Mouse (Mus musculus): Measurements from ENCODE around the gene Zfp668. TPM values are rescaled to one million over a fixed set of nuclear protein-coding genes. Genes with fewer than 3 reads are reported as not detected.
"Not testable (repeated sequence)": the region's sequence is repeated elsewhere in the genome, so short reads cannot be mapped to it uniquely, and the experiment has no call there.

Zfp668 gene
- polyA plus RNA-seq, 1 experiment from 2014 or later = 5.0 TPM

- peak overlapping the region; percentile 98 for H3K4me2 ChIP-seq (ENCODE audit: low read depth, low read length)
- H3K27me3 ChIP-seq (ENCODE audit: control insufficient read depth, insufficient read depth, low read depth, low read length) = no peaks in the 10 kb centered on the region
- H3K27ac ChIP-seq (ENCODE audit: low read length) = peak overlapping the region; percentile 82
- peak overlapping the region; percentile 73 for H3K4me3 ChIP-seq (ENCODE audit: low read depth, low read length)
- peaks cover 7% of the 10 kb centered on the region for H3K36me3 ChIP-seq (ENCODE audit: control insufficient read depth, insufficient read depth)
- H3K4me1 ChIP-seq (ENCODE audit: control insufficient read depth, low read depth, low read length) = peaks cover 14% of the 10 kb centered on the region
- no peaks in the 10 kb centered on the region for H3K9me3 ChIP-seq (replicated peaks; ENCODE audit: control insufficient read depth, low read length)
- WGBS (ENCODE audit: insufficient replicate concordance) = 3% methylated on average over 15 of the region's 15 CpGs
- peak overlapping the region; percentile 76 for H3K9ac ChIP-seq (ENCODE audit: low read depth, low read length)
- ATAC-seq (ENCODE audit: low read depth) = peak; percentile 15; the same call in 1 of the 2 replicates
Measured at GRCm38 (mm10) chr7:127840886-127841285, 35.7 kb downstream of the Zfp668 start.

GRCm38 (mm10) chr7:127840031-127840430 lies 36.6 kb downstream of the Zfp668 start:
- not testable (repeated sequence) for ATAC-seq (ENCODE audit: low read depth); H3K9me3 ChIP-seq (replicated peaks; ENCODE audit: control insufficient read depth, low read length); H3K4me2 ChIP-seq (ENCODE audit: low read depth, low read length); H3K36me3 ChIP-seq (ENCODE audit: control insufficient read depth, insufficient read depth); H3K9ac ChIP-seq (ENCODE audit: low read depth, low read length); H3K27ac ChIP-seq (ENCODE audit: low read length); H3K4me3 ChIP-seq (ENCODE audit: low read depth, low read length); H3K27me3 ChIP-seq (ENCODE audit: control insufficient read depth, insufficient read depth, low read depth, low read length)
- peaks cover 14% of the 10 kb centered on the region for H3K4me1 ChIP-seq (ENCODE audit: control insufficient read depth, low read depth, low read length)
- 77% methylated on average over 2 of the region's 2 CpGs for WGBS (ENCODE audit: insufficient replicate concordance)

GRCm38 (mm10) chr7:127837878-127838277 lies 38.8 kb downstream of the Zfp668 start:
- not testable (repeated sequence) for H3K4me2 ChIP-seq (ENCODE audit: low read depth, low read length); H3K27ac ChIP-seq (ENCODE audit: low read length); H3K9ac ChIP-seq (ENCODE audit: low read depth, low read length); ATAC-seq (ENCODE audit: low read depth); H3K4me3 ChIP-seq (ENCODE audit: low read depth, low read length); H3K36me3 ChIP-seq (ENCODE audit: control insufficient read depth, insufficient read depth); H3K27me3 ChIP-seq (ENCODE audit: control insufficient read depth, insufficient read depth, low read depth, low read length); H3K9me3 ChIP-seq (replicated peaks; ENCODE audit: control insufficient read depth, low read length)
- WGBS (ENCODE audit: insufficient replicate concordance) = 73% methylated on average over 4 of the region's 4 CpGs
- H3K4me1 ChIP-seq (ENCODE audit: control insufficient read depth, low read depth, low read length) = peaks cover 13% of the 10 kb centered on the region

- peaks cover 9% of the 10 kb centered on the region for H3K4me1 ChIP-seq (ENCODE audit: control insufficient read depth, low read depth, low read length)
- H3K27me3 ChIP-seq (ENCODE audit: control insufficient read depth, insufficient read depth, low read depth, low read length) = no peaks in the 10 kb centered on the region
- no peak overlapping the region for H3K27ac ChIP-seq (ENCODE audit: low read length)
- ATAC-seq (ENCODE audit: low read depth) = no peak
- no peak overlapping the region for H3K9ac ChIP-seq (ENCODE audit: low read depth, low read length)
- 76% methylated on average over 5 of the region's 5 CpGs for WGBS (ENCODE audit: insufficient replicate concordance)
- no peaks in the 10 kb centered on the region for H3K36me3 ChIP-seq (ENCODE audit: control insufficient read depth, insufficient read depth)
- no peak overlapping the region for H3K4me3 ChIP-seq (ENCODE audit: low read depth, low read length)
- H3K4me2 ChIP-seq (ENCODE audit: low read depth, low read length) = no peak overlapping the region
- no peaks in the 10 kb centered on the region for H3K9me3 ChIP-seq (replicated peaks; ENCODE audit: control insufficient read depth, low read length)
Measured at GRCm38 (mm10) chr7:127837473-127837872, 39.2 kb downstream of the Zfp668 start.

- no peak for ATAC-seq (ENCODE audit: low read depth)
- no peak overlapping the region for H3K9ac ChIP-seq (ENCODE audit: low read depth, low read length)
- no peaks in the 10 kb centered on the region for H3K9me3 ChIP-seq (replicated peaks; ENCODE audit: control insufficient read depth, low read length)
- no peak overlapping the region for H3K4me3 ChIP-seq (ENCODE audit: low read depth, low read length)
- no peak overlapping the region for H3K27ac ChIP-seq (ENCODE audit: low read length)
- no peaks in the 10 kb centered on the region for H3K36me3 ChIP-seq (ENCODE audit: control insufficient read depth, insufficient read depth)
- H3K4me1 ChIP-seq (ENCODE audit: control insufficient read depth, low read depth, low read length) = peaks cover 2% of the 10 kb centered on the region
- H3K27me3 ChIP-seq (ENCODE audit: control insufficient read depth, insufficient read depth, low read depth, low read length) = peaks cover 3% of the 10 kb centered on the region; the same call in 1 of the 2 replicates
- H3K4me2 ChIP-seq (ENCODE audit: low read depth, low read length) = no peak overlapping the region
- 63% methylated on average over 2 of the region's 2 CpGs for WGBS (ENCODE audit: insufficient replicate concordance)
Measured at GRCm38 (mm10) chr7:127835550-127835949, 41.1 kb downstream of the Zfp668 start.

GRCm38 (mm10) chr7:127824176-127824871 lies 52.3 kb downstream of the Zfp668 start, which contains the start of the genes Stx4a and Stx1b:
Stx4a (plus strand) TSS chr7:127824294.
Stx1b (minus strand) TSS chr7:127824549.
- Histone ChIP-seq H3K36me3 (ENCODE audit: control insufficient read depth, insufficient read depth) (no peaks in the 10 kb centered on the region), H3K9me3 (replicated peaks; ENCODE audit: control insufficient read depth, low read length) (no peaks in the 10 kb centered on the region), H3K9ac (ENCODE audit: low read depth, low read length) (no peak within 1 kb of the TSS), H3K27ac (ENCODE audit: low read length) (no peak within 1 kb of the TSS), H3K4me2 (ENCODE audit: low read depth, low read length) (peak within 1 kb of the TSS; percentile 31), H3K4me3 (ENCODE audit: low read depth, low read length) (peak within 1 kb of the TSS; percentile 25; the same call in 1 of the 2 replicates), H3K27me3 (ENCODE audit: control insufficient read depth, insufficient read depth, low read depth, low read length) (peaks cover 9% of the 10 kb centered on the region), H3K4me1 (ENCODE audit: control insufficient read depth, low read depth, low read length) (no peaks in the 10 kb centered on the region)
- 14% methylated on average over 36 of the region's 38 CpGs for WGBS (ENCODE audit: insufficient replicate concordance)
- no peak for ATAC-seq (ENCODE audit: low read depth)

GRCm38 (mm10) chr7:127823236-127824171 lies 53.1 kb downstream of the Zfp668 start:
- no peak overlapping the region for H3K4me3 ChIP-seq (ENCODE audit: low read depth, low read length)
- 68% methylated on average over 11 of the region's 11 CpGs for WGBS (ENCODE audit: insufficient replicate concordance)
- H3K9ac ChIP-seq (ENCODE audit: low read depth, low read length) = no peak overlapping the region
- H3K27ac ChIP-seq (ENCODE audit: low read length) = no peak overlapping the region
- H3K27me3 ChIP-seq (ENCODE audit: control insufficient read depth, insufficient read depth, low read depth, low read length) = peaks cover 9% of the 10 kb centered on the region
- H3K4me1 ChIP-seq (ENCODE audit: control insufficient read depth, low read depth, low read length) = no peaks in the 10 kb centered on the region
- ATAC-seq (ENCODE audit: low read depth) = no peak
- H3K36me3 ChIP-seq (ENCODE audit: control insufficient read depth, insufficient read depth) = no peaks in the 10 kb centered on the region
- H3K9me3 ChIP-seq (replicated peaks; ENCODE audit: control insufficient read depth, low read length) = no peaks in the 10 kb centered on the region
- no peak overlapping the region for H3K4me2 ChIP-seq (ENCODE audit: low read depth, low read length)

GRCm38 (mm10) chr7:127822494-127822893 lies 54.1 kb downstream of the Zfp668 start:
- no peak for ATAC-seq (ENCODE audit: low read depth)
- H3K9ac ChIP-seq (ENCODE audit: low read depth, low read length) = no peak overlapping the region
- H3K27ac ChIP-seq (ENCODE audit: low read length) = no peak overlapping the region
- no peak overlapping the region for H3K4me3 ChIP-seq (ENCODE audit: low read depth, low read length)
- no peaks in the 10 kb centered on the region for H3K4me1 ChIP-seq (ENCODE audit: control insufficient read depth, low read depth, low read length)
- no peaks in the 10 kb centered on the region for H3K9me3 ChIP-seq (replicated peaks; ENCODE audit: control insufficient read depth, low read length)
- WGBS (ENCODE audit: insufficient replicate concordance) = 69% methylated on average over 3 of the region's 3 CpGs
- peaks cover 9% of the 10 kb centered on the region for H3K27me3 ChIP-seq (ENCODE audit: control insufficient read depth, insufficient read depth, low read depth, low read length)
- no peaks in the 10 kb centered on the region for H3K36me3 ChIP-seq (ENCODE audit: control insufficient read depth, insufficient read depth)
- no peak overlapping the region for H3K4me2 ChIP-seq (ENCODE audit: low read depth, low read length)

All from liver, embryonic 16.5 days (tissue).